Mouse (Mus musculus) liver, embryonic 12.5 days (tissue): Measurements from ENCODE around the gene Naa16. TPM values are rescaled to one million over a fixed set of nuclear protein-coding genes. Genes with fewer than 3 reads are reported as not detected.

Experiments used
- ATAC-seq: fragments of 200-750 bp; cut with Nextera tagmentation; 2 replicates; pipeline ENCODE4 v1.8.0; 2017; ENCODE audit warnings: moderate number of reproducible peaks, mild to moderate bottlenecking, moderate library complexity
- H3K27ac ChIP-seq: fragments of 300-500 bp; sonication (generic); 2 replicates; pipeline ENCODE4 v1.5.1; 2016; ENCODE audit warnings: mild to moderate bottlenecking
- H3K27me3 ChIP-seq: fragments of 300-500 bp; sonication (generic); replicated peaks from 2 replicates; pipeline ENCODE4 v1.6.1; 2016; ENCODE audit warnings: mild to moderate bottlenecking, moderate library complexity
- H3K36me3 ChIP-seq: fragments of 300-500 bp; sonication (generic); 2 replicates; pipeline ENCODE4 v1.6.1; 2016; ENCODE audit warnings: mild to moderate bottlenecking, moderate library complexity
- H3K4me1 ChIP-seq: fragments of 300-500 bp; sonication (generic); 2 replicates; pipeline ENCODE4 v1.6.1; 2016
- H3K4me2 ChIP-seq: fragments of 300-500 bp; sonication (generic); 2 replicates; pipeline ENCODE4 v1.6.1; 2016; ENCODE audit warnings: mild to moderate bottlenecking, moderate library complexity
- H3K4me3 ChIP-seq: fragments of 300-500 bp; sonication (generic); 2 replicates; pipeline ENCODE4 v1.5.1; 2016; ENCODE audit warnings: mild to moderate bottlenecking, moderate library complexity
- H3K9ac ChIP-seq: fragments of 300-500 bp; sonication (generic); 2 replicates; pipeline ENCODE4 v1.6.1; 2016; ENCODE audit warnings: mild to moderate bottlenecking, moderate library complexity
- H3K9me3 ChIP-seq: fragments of 300-500 bp; sonication (generic); replicated peaks from 2 replicates; pipeline ENCODE4 v1.6.1; 2016; ENCODE audit warnings: mild to moderate bottlenecking, moderate library complexity
- WGBS: fragments of 180-500 bp; shearing (Covaris S2); methylation state at CpG from one replicate; pipeline ENCODE4 v1.1.7; 2016; ENCODE audit not compliant: insufficient replicate concordance; 5-methylcytosine and 5-hydroxymethylcytosine counted together
- polyA plus RNA-seq: library from polyadenylated mRNA; unstranded; fragments of >200 nt; fragmentation: Nextera tagmentation; extraction: Ambion mirVana; gene quantifications from 2 replicates; pipeline ENCODE4 v1.2.1, GENCODE M21; 2016

Naa16 gene
- polyA plus RNA-seq, 1 experiment from 2014 or later = 42.0 TPM

GRCm38 (mm10) chr14:79307908-79308307, 82.7 kb downstream of the Naa16 start:
- peak; percentile 67 for ATAC-seq
- 32% methylated on average over 5 of the region's 5 CpGs for WGBS
- H3K4me3 ChIP-seq = no peak overlapping the region
- peak overlapping the region; percentile 91 for H3K27ac ChIP-seq
- no peaks in the 10 kb centered on the region for H3K36me3 ChIP-seq
- H3K4me1 ChIP-seq = peaks cover 71% of the 10 kb centered on the region
- no peaks in the 10 kb centered on the region for H3K9me3 ChIP-seq
- peak overlapping the region; percentile 43 for H3K4me2 ChIP-seq
- no peaks in the 10 kb centered on the region for H3K27me3 ChIP-seq
- H3K9ac ChIP-seq = peak overlapping the region; percentile 19; the same call in 1 of the 2 replicates

GRCm38 (mm10) chr14:79307138-79307537, 83.4 kb downstream of the Naa16 start:
- 38% methylated on average over 7 of the region's 7 CpGs for WGBS
- Histone ChIP-seq H3K27me3 (no peaks in the 10 kb centered on the region), H3K4me1 (peaks cover 71% of the 10 kb centered on the region), H3K4me3 (no peak overlapping the region), H3K9ac (peak overlapping the region; percentile 19), H3K27ac (peak overlapping the region; percentile 91), H3K36me3 (no peaks in the 10 kb centered on the region), H3K4me2 (peak overlapping the region; percentile 43), H3K9me3 (no peaks in the 10 kb centered on the region)
- ATAC-seq = peak; percentile 94

- Histone ChIP-seq H3K36me3 (peaks cover 6% of the 10 kb centered on the region), H3K4me3 (no peak overlapping the region), H3K27ac (no peak overlapping the region), H3K9ac (no peak overlapping the region), H3K27me3 (0 out of 2 replicates have a peak, but pooled peaks cover 3% of the 10 kb centered on the region), H3K4me1 (peaks cover 82% of the 10 kb centered on the region), H3K4me2 (no peak overlapping the region), H3K9me3 (no peaks in the 10 kb centered on the region)
- 81% methylated on average over 6 of the region's 6 CpGs for WGBS
- ATAC-seq = no peak
These were observed 85.6 kb downstream of the Naa16 start for GRCm38 (mm10) chr14:79304873-79305464.

GRCm38 (mm10) chr14:79303150-79303549, 87.4 kb downstream of the Naa16 start:
- Histone ChIP-seq H3K27me3 (peaks cover 3% of the 10 kb centered on the region; the same call in 1 of the 2 replicates), H3K4me2 (peak overlapping the region; percentile 80), H3K36me3 (peaks cover 25% of the 10 kb centered on the region), H3K9ac (no peak overlapping the region), H3K4me3 (0 out of 2 replicates have a peak overlapping the region, but pooled peaks have one; percentile 18), H3K4me1 (peaks cover 83% of the 10 kb centered on the region), H3K9me3 (no peaks in the 10 kb centered on the region), H3K27ac (peak overlapping the region; percentile 92)
- WGBS = 34% methylated on average over 2 of the region's 2 CpGs
- peak; percentile 26; the same call in 1 of the 2 replicates for ATAC-seq

- Histone ChIP-seq H3K27me3 (peaks cover 3% of the 10 kb centered on the region; the same call in 1 of the 2 replicates), H3K4me3 (peak within 1 kb of the TSS; percentile 90), H3K9me3 (no peaks in the 10 kb centered on the region), H3K4me2 (peak within 1 kb of the TSS; percentile 80), H3K4me1 (peaks cover 81% of the 10 kb centered on the region), H3K9ac (peak within 1 kb of the TSS; percentile 98), H3K36me3 (peaks cover 36% of the 10 kb centered on the region), H3K27ac (peak within 1 kb of the TSS; percentile 92)
- 1% methylated on average over 34 of the region's 34 CpGs for WGBS
- ATAC-seq = peak; percentile 96
These were observed 89.1 kb downstream of the Naa16 start, which contains the start of gene Rgcc for GRCm38 (mm10) chr14:79301466-79301875. Gene Rgcc, minus strand, starts transcription at chr14:79301645.

GRCm38 (mm10) chr14:79300641-79301350, 89.8 kb downstream of the Naa16 start:
- 0 out of 2 replicates have a peak, but pooled peaks have one; percentile 0 for ATAC-seq
- Histone ChIP-seq H3K36me3 (peaks cover 38% of the 10 kb centered on the region), H3K27ac (peak overlapping the region; percentile 92), H3K27me3 (peaks cover 3% of the 10 kb centered on the region; the same call in 1 of the 2 replicates), H3K4me1 (peaks cover 81% of the 10 kb centered on the region), H3K9me3 (no peaks in the 10 kb centered on the region), H3K4me3 (peak overlapping the region; percentile 90), H3K4me2 (peak overlapping the region; percentile 80), H3K9ac (peak overlapping the region; percentile 98)
- WGBS = under 1% methylated on average over 52 of the region's 52 CpGs

GRCm38 (mm10) chr14:79299796-79300195, 90.8 kb downstream of the Naa16 start:
- ATAC-seq = no peak
- Histone ChIP-seq H3K9me3 (no peaks in the 10 kb centered on the region), H3K4me2 (peak overlapping the region; percentile 80), H3K27me3 (peaks cover 3% of the 10 kb centered on the region; the same call in 1 of the 2 replicates), H3K27ac (peak overlapping the region; percentile 92), H3K4me3 (peak overlapping the region; percentile 90), H3K9ac (peak overlapping the region; percentile 98), H3K36me3 (peaks cover 42% of the 10 kb centered on the region), H3K4me1 (peaks cover 85% of the 10 kb centered on the region)
- 38% methylated on average over 6 of the region's 6 CpGs for WGBS

- ATAC-seq = no peak
- WGBS = 59% methylated on average over 4 of the region's 4 CpGs
- Histone ChIP-seq H3K4me3 (peak overlapping the region; percentile 90), H3K36me3 (peaks cover 43% of the 10 kb centered on the region), H3K9me3 (no peaks in the 10 kb centered on the region), H3K4me2 (peak overlapping the region; percentile 80), H3K9ac (peak overlapping the region; percentile 98), H3K27me3 (peaks cover 3% of the 10 kb centered on the region; the same call in 1 of the 2 replicates), H3K27ac (peak overlapping the region; percentile 92), H3K4me1 (peaks cover 91% of the 10 kb centered on the region)
These were observed 91.3 kb downstream of the Naa16 start for GRCm38 (mm10) chr14:79299230-79299629.

GRCm38 (mm10) chr14:79298314-79298992, 92.1 kb downstream of the Naa16 start:
- H3K4me2 ChIP-seq = peak overlapping the region; percentile 80
- H3K9me3 ChIP-seq = no peaks in the 10 kb centered on the region
- H3K27ac ChIP-seq = peak overlapping the region; percentile 92

GRCm38 (mm10) chr14:79296836-79297235, 93.7 kb downstream of the Naa16 start:
- peaks cover 91% of the 10 kb centered on the region for H3K4me1 ChIP-seq
- H3K4me2 ChIP-seq = peak overlapping the region; percentile 80
- peaks cover 3% of the 10 kb centered on the region; the same call in 1 of the 2 replicates for H3K27me3 ChIP-seq
- H3K27ac ChIP-seq = peak overlapping the region; percentile 92
- no peak for ATAC-seq
- 27% methylated on average over 5 of the region's 5 CpGs for WGBS
- H3K36me3 ChIP-seq = peaks cover 67% of the 10 kb centered on the region
- peak overlapping the region; percentile 98 for H3K9ac ChIP-seq
- H3K4me3 ChIP-seq = peak overlapping the region; percentile 90
- no peaks in the 10 kb centered on the region for H3K9me3 ChIP-seq

More at GRCm38 (mm10) chr14:79298314-79298992, 92.1 kb downstream of the Naa16 start:
- Histone ChIP-seq H3K4me1 (peaks cover 91% of the 10 kb centered on the region), H3K36me3 (peaks cover 50% of the 10 kb centered on the region), H3K9ac (peak overlapping the region; percentile 98), H3K27me3 (peaks cover 3% of the 10 kb centered on the region; the same call in 1 of the 2 replicates), H3K4me3 (peak overlapping the region; percentile 90)
- WGBS = 41% methylated on average over 7 of the region's 7 CpGs
- no peak for ATAC-seq

- Histone ChIP-seq H3K4me3 (peak overlapping the region; percentile 90), H3K27me3 (peaks cover 3% of the 10 kb centered on the region; the same call in 1 of the 2 replicates), H3K36me3 (peaks cover 72% of the 10 kb centered on the region), H3K9me3 (no peaks in the 10 kb centered on the region), H3K27ac (peak overlapping the region; percentile 92), H3K4me1 (peaks cover 93% of the 10 kb centered on the region), H3K4me2 (peak overlapping the region; percentile 80), H3K9ac (peak overlapping the region; percentile 68)
- 18% methylated on average over 7 of the region's 7 CpGs for WGBS
- peak; percentile 77 for ATAC-seq
These were observed 94.4 kb downstream of the Naa16 start for GRCm38 (mm10) chr14:79296201-79296600.
